Mouse (Mus musculus) kidney, adult 9 months (tissue): ENCODE measurements at regions not wholly inside any gene's neighbourhood (a gene's known extent, or its start where the extent isn't known, plus 50 kb on each side); places are given as distances from the start of the nearest gene placed in this dataset.
A peak's percentile ranks its signal among the peaks of the same experiment; 100 is the strongest.

Source experiments
- DNase-seq: peaks from one replicate; pipeline ENCODE4 v3.0.0; 2022

DNA sequence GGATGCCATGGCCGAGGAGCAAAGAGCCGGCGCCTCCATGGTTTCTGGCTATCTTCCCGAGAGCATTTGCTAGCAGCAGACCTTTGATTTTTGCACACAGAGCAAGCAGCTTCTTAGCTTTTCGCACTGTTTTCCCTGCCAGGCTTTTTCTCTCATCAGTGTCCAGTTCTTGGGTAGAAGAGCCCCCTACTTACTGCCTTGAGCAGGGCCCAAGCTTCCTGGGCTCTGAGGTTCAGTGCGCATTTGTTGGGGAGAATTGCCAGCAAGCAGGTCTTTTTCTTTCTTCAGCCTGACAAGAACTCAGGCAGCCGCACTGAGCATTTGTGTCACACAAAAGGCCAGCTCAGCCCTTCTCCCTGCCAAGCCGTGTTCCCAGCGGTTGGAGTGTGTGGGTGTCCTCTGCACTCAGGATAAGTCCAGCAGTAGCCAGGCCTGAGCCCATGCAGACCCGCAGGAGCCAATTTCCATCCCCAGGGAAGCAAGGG lies 565.2 kb upstream of the Adam5 start:
- DNase-seq = peak; percentile 25

DNA sequence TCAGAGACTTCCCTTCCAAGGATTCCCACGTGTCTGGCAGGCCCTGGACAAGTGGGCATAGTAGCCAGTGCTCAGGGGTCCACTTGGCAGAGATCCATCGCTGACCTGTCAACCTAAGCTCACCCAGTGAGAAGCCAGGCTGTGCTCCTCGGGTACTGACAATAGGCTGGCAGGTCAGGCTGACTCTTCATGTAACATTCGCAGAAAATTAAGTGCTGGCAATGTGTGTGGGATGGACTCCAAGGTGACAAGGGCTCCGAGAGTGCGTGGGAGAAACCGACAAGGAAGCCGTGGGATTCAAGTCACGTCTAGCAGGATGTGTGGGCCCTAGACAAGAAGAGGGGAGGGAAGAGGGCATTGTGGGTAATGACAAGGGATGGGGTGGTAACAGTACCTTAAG lies 564.6 kb upstream of the Adam5 start:
- DNase-seq = no peak

DNA sequence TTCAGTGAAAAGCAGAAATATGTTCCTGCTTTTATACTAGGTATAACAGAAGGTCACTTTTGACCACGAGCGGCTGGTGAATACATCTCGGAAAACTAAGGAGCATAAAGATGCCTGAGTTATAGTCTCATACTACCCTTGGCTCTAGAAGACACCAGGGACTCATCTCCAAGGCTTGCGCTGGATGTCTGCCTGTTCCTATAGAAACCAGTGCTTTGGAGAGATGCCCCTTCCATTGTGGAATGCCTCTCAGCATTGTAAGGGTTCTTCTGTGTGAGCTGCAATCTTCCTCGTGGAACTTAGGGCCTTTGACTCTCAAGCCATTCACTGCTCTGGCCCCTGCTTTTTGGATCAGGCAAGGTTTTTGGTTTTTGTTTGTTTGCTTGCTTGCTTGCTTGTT lies 561.0 kb upstream of the Adam5 start:
- DNase-seq = no peak

DNA sequence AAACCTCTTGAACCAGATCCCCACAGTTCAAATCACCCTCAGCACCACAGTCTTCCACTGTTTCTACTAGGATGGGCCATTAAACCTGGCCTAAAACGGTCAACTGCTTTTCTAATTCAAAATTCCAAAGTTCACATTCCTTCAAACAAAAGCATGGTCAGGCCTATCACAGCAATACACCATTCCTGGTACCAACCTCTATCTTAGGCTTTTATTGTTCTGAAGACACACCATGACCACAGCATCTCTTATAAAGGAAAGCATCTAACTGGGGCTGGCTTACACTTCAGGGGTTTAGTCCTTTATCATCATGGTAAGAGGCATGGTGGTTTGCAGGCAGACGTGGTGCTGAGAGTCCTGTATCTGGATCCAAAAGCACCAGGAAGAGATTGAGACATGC lies 560.4 kb upstream of the Adam5 start:
- no peak for DNase-seq

DNA sequence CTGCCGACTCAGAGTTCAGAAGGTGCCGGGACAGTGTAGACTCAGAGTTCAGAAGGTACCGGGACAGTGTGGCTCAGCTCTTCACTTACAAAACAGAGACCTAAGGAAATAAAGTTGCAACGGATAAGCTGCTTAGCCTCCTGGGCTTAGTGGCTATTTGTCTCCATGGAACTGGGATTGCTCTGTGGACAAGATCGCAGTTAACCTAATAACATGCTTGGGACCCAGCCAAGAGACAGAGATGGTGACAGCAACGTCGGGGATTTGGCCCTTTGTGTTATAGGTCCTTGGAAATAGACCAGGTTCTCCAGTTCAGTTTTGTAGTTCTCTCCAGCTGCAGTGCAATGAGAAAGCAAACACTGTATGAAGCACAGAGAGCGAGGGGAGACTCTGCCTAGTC lies 549.1 kb upstream of the Adam5 start:
- no peak for DNase-seq

DNA sequence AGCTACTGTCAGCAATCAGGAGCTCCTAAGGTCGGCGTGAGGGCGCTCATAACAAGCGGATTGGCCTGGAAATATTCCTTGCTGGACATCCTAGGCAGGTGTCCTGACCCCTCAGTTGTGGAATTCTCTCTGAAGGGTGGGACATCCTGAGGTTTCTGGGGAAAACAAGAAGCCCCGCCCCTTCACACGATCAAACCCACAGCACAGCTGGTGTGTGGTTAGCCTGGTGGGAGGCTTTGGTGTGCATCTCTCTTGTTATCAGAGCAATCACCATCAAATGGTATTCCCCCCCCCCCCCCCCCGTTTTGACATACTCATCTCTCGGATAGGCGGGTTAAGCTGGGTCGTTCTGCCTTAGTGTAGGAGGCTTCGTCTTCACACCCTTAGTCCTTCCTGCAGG lies 546.8 kb upstream of the Adam5 start:
- no peak for DNase-seq

- no peak for DNase-seq
These were observed 545.2 kb upstream of the Adam5 start for GRCm38 (mm10) chr8:25369331-25369730.

DNA sequence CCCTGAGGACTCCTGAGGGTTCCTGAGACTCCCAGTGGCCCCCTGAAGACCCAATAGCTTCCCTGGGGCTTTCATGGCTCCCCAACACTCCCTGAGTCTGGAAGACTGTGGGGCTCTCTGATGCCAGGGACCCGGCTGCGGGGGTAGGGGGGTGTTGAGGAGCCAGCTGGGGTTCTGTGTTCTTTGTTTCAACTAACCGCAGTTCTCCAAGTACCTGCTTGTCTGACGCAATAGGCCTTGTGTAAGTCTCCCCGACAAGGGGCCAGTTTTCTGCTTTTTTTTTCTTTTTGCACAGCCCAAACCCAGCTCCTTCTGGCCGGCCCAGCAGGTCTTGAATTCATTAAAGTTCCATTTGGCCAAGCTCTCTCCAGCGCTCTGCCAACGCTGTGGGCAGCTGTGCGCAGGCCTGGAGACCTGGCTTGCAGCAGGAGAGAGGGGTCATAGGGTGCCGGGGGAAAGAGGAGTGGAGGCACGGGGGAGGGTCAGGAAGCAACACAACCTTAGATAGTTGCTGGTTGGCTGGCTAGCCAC lies 544.5 kb upstream of the Adam5 start:
- peak; percentile 17 for DNase-seq

DNA sequence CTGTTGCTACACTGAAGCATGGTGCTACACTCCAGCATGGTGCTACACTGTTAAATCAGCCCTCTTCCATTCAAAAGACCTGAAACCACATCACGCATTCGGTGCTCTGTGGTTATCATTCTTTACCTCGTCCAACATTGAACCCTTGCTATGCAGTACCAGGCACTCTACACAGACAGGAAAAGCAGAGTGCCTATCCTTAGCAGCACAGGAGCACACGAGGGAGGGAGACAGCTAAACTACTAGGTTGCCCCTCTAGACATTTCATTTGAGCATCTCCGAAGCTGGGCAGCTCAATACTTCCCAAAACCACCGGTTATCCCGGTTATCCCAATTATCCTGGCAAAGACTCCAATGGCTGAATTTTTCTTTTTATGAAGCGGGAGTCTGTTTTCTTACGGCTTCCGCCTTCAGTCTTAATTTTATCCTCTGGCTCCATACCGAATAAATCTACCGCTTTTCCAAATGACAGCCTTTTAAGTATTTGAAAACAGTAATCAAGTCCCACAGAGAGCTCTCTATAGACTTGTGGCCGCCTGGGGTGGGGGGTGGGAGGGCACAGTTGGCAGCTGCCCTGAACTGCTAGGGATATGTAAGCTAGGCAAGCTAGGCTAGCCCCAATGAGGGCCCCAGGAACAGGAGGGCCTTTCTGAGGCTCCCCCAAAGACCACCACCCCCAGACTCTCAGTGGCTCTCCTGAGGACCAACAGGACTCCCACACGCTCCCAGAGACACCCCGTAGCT lies 543.8 kb upstream of the Adam5 start:
- DNase-seq = no peak

- DNase-seq = no peak
These were observed 542.0 kb upstream of the Adam5 start for GRCm38 (mm10) chr8:25366181-25366580.

- DNase-seq = no peak
These were observed 538.5 kb upstream of the Adam5 start for GRCm38 (mm10) chr8:25362656-25363055.

DNA sequence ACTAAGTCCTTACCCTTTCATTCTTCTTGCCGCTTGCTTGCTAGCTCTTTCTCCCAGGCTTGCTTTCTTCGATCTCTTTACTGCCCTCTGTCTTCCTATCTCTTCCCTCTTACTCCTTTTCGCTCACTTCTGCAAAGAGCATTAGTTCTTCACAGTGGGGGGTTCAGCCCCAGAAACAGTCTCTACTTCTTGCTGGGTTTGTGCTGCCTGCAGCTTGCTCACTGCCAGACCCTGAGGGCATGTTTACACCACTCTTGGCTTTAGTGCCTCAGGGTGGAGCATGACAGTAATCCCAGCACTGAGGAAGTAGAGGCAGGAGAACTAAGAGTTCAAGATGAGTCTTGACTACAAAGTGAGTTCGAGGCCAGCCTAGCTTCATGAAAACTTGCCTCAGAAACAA lies 538.0 kb upstream of the Adam5 start:
- DNase-seq = no peak

GRCm38 (mm10) chr8:25361420-25361819 lies 537.3 kb upstream of the Adam5 start:
- no peak for DNase-seq

- DNase-seq = no peak
These were observed 534.5 kb upstream of the Adam5 start for GRCm38 (mm10) chr8:25358539-25359165.

GRCm38 (mm10) chr8:25353822-25354770 lies 529.9 kb upstream of the Adam5 start:
- DNase-seq = no peak

DNA sequence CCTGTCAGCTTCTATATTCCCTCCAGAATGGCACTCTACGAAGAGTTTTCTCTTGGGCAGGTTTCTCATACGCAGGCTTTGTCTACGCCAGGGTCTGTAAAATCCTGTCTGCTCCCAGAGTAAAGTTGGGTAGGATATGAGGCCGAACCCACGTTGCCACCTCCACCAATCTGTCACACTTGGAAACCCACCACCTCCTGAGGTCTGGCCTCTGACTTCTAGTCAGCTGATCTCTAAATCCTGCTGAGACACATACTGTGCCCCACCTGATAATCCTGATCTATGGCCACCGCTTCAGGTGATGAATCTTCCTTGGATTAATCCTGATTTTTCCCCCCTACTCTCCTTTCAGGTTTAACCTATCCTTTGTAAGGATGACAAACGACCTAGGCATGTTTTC lies 529.2 kb upstream of the Adam5 start:
- DNase-seq = no peak

DNA sequence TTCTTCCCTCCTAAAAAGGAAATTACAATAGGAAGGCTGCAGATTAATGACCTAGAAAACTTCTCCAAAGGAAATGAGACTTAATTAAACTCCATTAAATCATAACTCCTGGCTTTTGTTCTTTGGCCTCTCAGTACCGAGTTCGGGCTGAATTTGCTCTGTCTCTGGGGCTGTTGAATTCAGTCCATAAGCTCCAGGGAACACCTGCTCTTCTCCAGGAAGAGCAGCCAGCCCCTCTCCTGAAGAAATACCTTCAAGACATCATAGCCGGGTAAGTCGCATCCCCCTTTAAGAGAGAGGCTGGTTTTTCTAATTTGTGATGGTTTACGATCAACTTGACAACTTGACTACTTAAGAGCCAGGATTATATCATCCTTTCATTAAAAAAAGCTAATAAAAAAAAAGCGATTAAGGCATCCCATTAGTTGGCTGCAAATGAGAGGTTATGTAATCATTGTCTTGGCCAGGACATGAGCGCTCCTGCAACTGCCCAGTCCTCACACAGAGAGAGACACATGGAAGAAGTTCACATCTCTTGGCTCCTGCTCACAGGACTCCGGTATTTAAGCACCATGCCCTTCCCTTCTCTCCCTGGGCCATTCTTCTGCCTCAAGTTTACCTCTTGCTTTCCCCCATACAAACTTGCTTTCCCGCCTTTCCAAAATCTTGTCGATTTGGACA lies 524.0 kb upstream of the Adam5 start:
- no peak for DNase-seq

DNA sequence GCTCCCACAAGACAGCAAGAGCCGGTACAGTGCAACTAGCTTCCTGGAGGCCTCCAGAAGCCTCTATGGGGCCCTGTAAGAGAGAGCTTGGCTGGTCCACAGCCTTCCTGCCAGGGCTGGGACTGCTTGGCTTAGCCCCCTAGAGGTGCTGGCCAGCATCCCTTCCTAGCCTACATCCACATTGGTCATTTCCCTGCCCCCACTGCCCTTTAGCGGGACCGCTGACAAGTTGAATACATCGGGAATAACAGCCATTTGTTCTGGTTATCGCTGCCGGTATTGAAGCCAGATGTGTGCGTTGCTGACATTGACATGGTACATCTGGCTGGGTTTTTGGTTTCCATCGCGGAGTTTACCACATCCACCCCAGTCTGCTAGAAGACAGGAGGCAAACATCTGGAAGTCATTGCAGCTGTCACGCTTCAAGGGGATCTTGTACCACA lies 519.0 kb upstream of the Adam5 start:
- DNase-seq = peak; percentile 40

DNA sequence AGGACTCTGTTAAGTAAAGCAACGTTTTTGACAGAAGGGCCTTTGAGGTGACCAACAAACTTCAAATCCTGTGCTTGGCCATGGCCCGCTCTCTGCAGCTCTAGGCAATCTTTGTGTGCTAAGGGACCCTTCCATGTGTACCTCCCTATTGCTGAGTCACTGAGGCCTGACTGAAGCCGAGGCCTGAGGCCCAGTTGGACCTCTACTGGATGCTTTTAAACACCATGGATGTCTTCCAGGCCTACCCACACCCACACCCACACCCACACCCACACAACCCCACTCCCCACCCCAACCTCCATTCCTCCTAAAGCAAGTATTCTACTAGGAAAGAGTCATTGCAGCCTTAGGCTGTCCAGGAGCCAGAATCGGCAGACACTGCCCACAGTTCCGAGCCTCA lies 518.3 kb upstream of the Adam5 start:
- DNase-seq = no peak

DNA sequence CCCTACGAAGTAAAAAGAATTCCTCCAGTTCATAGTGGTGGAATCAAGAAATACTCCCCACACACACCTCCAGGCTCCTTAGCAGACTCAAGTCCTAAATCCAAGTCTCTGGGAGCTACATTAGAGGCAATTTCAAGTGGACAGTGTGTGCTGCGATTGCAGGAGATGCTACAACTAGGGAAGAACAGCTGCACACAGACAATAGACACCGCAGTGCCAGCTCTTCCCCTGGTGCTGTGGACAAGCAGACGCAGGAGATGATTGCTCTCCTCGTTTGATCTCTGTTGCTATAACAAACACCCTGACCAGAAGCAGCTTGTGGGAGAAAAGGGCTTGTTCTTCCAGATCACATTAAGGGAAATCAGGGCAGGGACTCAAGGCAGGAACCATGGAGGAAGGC lies 517.1 kb upstream of the Adam5 start:
- DNase-seq = no peak

DNA sequence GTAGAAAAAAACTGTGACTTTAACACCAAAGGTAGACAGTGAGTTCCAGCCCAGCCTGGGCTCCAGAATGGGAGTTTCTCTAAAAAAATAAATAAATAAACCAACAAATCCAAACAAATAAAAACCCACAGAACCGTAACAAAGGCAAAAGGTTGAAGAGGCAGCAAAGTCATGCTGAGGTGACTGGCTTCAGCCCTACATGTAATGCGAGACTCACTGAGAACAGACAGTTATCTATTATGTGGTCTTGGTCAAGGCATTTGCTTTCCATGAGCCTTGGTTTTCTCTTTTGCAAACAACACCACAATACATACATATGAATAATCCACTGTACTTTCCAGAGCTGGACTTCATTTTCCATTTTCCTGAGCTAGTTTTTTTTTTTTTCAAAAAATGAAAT lies 516.6 kb upstream of the Adam5 start:
- no peak for DNase-seq

- DNase-seq = no peak
These were observed 508.0 kb upstream of the Adam5 start for GRCm38 (mm10) chr8:25332120-25332607.
